Mouse (Mus musculus) T-helper 1 cell (primary cell): ENCODE data around the gene Uts2r.

Experiments used
- in situ Hi-C: fragments of 300-600 bp; cut with MboI, MseI; formaldehyde crosslinking; loops from one replicate; pipeline ENCODE4 v1.15.1; 2025; ENCODE audit warnings: high pct_unique_total_duplicates

Gene Uts2r

DNA sequence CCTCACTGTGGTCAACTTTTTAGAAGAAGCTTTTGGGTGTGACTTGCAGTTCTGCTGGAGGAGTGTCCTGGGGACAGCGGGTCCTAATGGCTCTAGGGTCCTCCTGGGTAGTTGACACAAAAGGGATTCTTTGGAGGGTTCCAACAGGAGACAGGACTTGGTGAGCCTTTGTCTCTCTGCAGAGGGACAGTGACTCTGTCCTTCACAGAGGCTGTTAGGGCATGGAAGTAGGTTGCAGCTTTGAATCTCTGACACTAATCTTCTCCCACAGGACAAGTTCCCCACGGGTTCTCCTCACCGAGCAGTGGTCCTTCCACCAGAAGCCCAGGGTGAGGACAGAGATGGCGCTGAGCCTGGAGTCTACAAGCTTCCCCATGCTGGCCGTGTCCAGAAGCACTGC is at the start of gene Uts2r:
Gene Uts2r (plus strand): TSS at position 301 of the 400 bp plus-strand sequence.
- in situ Hi-C loops = no loop called here

GRCm38 (mm10) chr11:121111051-121111450 is 49.0 kb upstream of the Uts2r start:
- in situ Hi-C loops = no loop called here

DNA sequence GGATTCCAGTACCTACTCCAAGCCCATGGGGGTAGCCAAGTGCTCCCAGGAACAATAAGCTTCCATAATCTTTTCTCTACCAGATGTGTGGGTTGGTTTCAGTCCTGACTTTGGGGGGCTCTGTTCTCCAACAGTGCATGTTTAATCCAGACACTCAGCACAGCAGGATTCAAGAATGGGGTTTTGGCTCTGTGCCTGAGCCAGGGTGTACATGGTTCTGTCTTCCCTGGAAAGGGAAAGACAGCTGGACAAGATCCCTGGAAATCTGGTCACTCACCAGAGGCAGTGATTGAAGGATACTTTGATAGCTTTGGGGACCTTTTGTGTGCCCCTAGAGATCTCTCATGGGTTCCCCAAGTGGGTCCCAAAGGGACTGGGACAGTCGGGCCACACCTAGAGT is 48.5 kb upstream of the Uts2r start:
- in situ Hi-C loops = no loop called here

DNA sequence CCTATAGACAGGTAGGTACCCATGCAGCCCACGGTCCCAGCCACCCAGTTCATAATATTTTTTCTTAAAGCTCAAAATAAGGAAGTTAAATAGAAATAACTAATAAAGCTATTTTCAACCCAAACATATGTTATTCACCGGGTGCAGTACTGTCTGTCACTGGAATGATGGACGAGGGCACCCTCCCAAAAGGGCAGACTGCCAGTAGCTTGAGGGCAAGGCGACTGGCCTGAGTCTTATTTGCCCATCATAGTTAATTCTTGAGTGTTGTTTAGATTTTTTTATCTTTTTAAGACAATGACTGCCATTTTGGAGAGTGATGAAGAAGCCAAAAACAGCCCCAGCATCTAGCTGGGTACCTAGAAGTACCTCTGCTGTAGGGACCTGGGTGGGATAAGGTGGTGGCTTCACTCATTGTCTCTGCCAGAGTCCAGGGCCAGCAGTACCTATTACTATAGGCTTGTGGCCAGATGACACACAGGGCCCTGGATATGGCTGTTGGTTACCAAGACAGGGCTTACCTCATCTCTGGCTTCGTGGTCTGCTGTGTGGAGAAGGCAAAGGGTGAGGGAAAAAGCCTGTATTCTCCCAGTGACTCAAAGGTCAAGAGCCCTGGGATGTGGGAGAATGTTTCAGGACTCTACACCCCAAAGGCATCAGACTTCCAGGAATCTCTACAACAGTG is 47.8 kb upstream of the Uts2r start:
- in situ Hi-C loops = no loop called here

GRCm38 (mm10) chr11:121118106-121118505 is 42.0 kb upstream of the Uts2r start:
- in situ Hi-C loops = no loop called here

DNA sequence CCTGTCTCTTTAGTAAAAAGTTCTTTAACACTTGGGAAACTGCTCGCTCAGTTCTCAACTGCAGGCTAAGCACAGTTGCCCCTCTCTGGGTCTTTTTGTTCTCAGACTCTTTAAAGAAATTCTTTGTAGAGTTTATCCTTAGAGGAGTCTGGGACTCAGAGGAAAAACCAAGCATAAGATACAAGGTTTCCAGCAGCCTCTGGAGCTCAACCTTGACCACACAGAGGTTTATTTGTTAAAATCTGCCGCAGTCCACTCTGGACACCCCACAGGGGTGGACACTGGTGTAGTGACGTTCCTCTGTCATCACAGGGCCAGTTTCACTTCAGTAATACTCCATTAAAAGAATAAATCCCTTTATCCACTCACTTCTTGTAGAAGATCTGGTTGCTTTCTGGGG is 41.5 kb upstream of the Uts2r start, which contains the start of gene Tex19.2:
Gene Tex19.2 (minus strand): TSS at position 101 of the 400 bp plus-strand sequence.
- in situ Hi-C loops = no loop called here

- in situ Hi-C loops = no loop called here
Observed at GRCm38 (mm10) chr11:121121151-121121550, 38.9 kb upstream of the Uts2r start.

DNA sequence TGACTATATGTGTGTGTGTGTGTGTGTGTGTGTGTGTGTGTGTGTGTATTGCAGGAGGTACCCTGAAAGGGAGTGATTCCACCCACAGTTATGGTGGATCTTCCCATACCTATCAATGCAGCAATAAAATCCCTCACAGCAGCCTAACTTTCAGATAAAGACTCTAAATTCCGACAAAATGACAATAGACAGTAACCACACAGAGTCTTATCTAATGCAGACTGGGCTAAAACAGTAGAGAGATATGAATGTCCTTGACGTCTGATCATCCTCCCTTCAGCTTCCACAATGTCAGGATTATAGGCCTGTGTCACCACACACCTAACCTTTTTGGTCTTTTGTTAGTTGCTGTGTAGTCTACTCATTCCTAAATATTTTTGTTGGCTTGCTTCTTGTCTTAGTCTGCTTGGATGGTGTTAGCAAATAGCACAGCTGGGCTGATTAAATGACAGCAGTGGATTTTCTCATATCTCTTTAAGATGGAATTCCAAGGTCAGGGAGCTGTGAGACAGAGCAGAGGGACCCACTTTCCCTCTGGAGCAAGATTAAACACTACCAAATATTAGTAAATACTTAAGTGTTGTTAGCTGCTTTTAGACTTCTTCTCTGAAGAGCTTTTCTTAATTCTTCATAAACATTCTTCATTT is 37.9 kb upstream of the Uts2r start:
- in situ Hi-C loops = no loop called here

DNA sequence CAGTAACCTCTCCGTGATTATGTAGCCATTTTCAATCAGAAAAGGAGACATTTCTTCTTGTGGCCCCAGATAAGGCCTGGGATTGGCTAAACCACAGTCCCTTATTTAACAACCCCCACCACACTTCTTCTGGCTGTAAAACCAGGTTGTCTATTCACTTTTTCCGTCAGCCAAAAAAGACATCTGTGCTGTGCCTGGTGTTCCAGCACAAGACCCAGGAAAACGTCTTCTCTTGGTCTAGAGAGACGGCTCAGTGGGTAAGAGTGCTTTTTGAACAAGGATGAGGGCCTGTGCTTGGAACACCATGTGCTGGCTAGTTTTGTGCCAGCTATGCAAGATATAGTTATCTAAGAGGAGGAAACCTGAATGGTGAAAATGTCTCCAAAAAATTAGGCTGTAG is 36.6 kb upstream of the Uts2r start:
- in situ Hi-C loops = no loop called here

DNA sequence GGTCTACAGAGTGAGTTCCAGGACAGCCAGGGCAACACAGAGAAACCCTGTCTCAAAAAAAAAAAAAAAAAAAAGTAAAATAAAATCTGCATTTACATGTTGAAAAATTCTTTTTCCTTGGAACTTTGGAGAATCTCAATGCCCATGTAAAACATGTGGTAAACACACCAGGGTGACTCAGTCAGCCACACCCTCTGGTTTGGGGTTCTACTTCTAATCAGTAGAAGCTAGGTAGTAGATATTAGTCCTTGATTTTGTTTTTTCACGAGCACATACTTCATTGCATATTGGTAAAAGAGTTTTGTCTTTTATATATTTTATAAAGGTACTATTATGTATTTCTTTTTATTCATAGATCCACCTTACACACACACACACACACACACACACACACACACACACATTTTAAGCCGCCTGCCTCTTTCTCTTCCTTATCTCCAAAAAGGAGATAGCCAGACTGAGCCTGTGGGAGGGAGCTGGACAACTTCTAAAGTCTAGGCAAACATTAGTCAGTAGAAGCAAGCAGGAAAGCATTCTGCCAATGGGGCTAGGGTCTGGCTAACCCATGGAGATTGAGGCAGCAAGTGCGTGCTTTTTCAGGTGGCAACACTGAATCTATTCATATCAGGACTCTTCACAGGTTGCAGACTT is 34.4 kb upstream of the Uts2r start:
- in situ Hi-C loops = no loop called here

DNA sequence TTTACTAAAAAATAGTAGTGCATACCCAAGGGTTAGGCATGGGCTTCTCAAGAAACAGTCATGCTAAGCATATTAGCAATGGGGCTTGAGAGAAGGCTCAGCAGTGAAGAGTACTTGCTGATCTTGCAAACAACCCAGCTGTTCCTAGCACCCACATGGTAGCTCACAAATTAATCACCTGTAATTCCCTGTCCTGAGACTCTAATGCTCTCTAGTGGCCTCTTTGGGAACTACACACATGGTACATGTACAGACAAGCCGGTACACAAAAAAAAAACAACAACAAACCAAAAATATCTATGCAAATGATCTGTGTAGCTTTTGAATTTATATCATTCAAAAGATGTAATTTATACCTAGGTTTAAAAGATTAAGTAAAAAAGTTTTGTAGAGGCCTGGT is 33.7 kb upstream of the Uts2r start:
- in situ Hi-C loops = no loop called here

- in situ Hi-C loops = no loop called here
Observed at GRCm38 (mm10) chr11:121127441-121127840, 32.6 kb upstream of the Uts2r start.

- in situ Hi-C loops = no loop called here
Observed at GRCm38 (mm10) chr11:121129616-121130015, 30.5 kb upstream of the Uts2r start.

- in situ Hi-C loops = no loop called here
Observed at GRCm38 (mm10) chr11:121134600-121134999, 25.5 kb upstream of the Uts2r start.

DNA sequence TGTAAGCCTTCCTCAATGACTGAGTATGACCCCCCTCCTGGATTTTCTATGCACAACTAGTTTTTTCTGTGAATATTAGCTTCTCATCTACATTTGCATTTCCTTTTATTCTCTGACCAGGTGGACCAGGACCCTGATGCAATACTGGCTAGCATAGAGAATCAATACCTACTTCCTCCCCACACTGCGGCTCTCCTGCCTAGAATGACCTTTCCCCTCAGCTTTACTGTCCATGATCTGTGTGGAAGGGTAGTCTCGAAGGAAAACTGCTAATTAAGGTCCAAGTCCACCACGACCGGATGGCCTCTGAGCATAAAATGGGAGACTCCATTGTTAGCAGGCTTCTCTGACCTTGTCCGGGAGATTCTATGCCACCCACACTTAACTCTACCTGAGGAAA is 22.4 kb upstream of the Uts2r start:
- in situ Hi-C loops = no loop called here

DNA sequence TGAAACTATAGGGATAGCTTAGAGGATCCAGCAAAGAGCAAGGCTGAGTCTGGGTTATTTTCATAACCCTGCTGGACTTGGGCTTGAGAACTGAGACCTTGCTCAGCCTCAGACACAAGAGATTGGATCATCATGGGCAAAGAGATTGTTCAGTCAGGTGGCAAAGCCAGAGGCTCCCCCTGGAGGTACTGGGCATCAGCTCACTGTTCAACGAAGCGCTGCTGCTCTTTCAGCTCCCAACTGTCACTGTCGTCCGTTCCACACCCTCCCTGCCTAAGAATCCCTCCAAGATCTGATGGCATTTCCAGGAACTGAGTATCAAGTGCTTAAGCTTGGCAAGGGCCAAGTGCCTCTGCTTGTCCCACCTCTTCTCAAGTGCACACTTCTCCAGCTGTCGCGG is 21.3 kb upstream of the Uts2r start:
- in situ Hi-C loops = no loop called here

DNA sequence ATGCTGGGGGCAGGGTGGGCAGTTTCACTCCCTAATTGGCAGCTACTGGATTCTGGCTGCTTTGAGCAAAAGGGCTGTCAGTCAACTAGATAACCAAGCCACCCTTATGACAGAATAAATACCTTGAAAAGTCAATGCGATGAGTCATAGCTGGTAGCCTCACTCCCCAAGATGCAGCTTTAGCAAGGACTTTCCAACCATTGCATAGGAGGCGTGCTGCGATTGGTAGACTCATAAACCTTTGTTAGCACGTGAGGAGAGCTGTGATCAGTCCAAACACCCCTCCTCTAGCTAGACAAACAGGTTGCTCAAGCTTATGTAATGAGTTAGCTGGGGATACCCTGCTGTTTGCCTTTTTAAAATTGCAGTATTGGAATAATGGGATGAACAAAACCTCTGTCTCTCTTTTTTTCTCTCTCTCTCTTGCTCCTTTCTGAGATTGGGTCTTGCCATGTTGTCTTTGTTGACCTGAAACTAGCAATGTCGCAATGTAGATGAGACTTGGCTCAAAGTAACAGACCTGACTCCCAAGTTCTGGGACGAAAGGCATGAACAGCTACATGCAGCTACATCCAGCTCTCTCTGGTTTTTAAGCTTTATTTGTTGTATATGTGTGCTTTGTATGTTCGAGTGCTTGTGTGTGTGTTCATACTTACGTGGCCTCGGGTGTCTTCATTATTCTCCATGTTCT is 16.6 kb upstream of the Uts2r start:
- in situ Hi-C loops = no loop called here

GRCm38 (mm10) chr11:121145865-121146264 is 14.2 kb upstream of the Uts2r start, which contains the start of gene Tex19.1:
Gene Tex19.1, plus strand, starts transcription at chr11:121146143.
- in situ Hi-C loops = no loop called here

DNA sequence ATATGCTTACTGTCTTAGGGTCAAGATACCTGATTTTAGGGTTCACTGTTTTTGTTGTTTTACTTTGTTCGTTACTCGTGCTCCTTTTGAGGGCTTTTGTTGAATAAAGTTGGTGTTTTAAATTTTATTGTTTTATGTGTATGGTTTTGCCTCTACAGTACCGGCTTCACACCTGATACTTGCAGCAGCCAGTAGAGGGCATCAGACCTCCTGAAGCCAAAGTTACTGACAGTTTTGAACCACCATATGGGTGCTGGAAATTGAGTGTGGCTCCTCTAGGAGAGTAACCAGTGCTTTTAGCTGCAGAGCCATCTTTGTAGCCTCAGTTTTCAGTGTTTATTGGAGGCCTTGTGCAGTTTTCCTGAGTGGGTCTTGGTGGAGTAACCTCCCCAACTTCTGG is 11.9 kb upstream of the Uts2r start:
- in situ Hi-C loops = no loop called here

DNA sequence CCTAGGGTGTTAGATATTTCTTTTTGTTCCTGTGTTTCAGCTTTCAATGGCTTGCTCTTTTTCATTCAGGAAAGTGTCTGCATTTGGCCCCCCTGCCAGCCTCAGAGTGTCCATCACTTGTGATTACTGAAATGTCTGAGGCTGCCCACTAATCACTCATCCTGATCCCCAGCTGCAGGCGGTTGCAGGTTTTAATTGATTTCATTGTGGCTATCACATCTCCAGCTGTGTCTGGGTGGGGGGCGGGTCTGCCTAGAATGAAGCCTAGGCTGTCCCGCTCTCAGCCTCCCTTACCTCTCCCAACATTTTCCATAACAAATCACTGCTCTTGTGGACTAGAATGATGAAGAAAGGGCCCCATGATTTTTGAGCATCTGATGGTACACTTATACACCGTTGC is 5.9 kb upstream of the Uts2r start:
- in situ Hi-C loops = no loop called here

- in situ Hi-C loops = no loop called here
Observed at GRCm38 (mm10) chr11:121156411-121156891, 3.6 kb upstream of the Uts2r start.
